ENCODE assay signal across 7 mouse cellular contexts in the genomic region with DNA sequence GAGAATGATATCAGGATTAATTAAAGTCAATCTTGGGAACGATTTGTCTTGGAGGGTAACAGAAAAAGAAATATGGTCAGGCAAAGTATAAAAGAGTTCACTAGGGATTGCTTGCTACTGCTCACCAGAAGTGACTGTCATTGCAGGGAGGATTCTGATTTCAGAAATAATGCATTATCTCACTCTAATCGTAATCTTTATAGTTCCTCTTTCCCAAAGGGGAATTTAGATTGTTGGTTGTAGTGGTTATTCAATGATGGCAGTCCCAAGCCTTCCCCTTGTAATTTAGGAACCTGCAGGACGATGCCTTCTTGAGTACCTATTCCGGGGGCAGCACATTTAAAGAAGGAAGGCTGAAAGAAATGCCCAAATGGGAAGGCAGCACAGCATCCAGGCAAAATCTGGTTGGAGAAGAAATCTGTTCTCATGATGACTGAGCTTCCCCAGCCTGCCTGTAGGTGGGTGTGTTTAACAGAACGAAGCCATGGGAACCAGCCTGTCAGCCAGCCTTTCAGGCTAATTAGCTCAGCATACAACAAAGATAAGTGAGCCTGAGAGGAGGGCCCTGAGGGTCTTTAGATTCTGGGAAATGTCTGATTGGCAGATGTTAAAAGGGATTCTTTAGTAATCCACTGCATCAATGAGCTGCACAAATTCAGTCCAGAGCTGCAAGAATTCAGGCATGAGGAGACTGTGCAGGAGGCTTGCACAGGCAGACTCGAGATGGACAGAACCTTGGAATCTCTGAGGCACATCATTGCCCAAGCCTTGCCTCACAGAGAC. TPM values are rescaled to one million over a fixed set of nuclear protein-coding genes. Genes with fewer than 3 reads are reported as not detected.
A peak's percentile ranks its signal among the peaks of the same experiment; 100 is the strongest.
DNase-seq lines count a peak whose midpoint lies in the region; ATAC-seq and TF ChIP-seq lines count a peak whose summit lies in the region.

A gene (plus strand): TSS at position 451 of the 783 bp plus-strand sequence.

- H3K4me1 ChIP-seq in CH12.LX (ENCODE audit: control insufficient read depth in 1 of 2, insufficient read depth in 2 of 2), result peaks cover 0 to 8% of the 10 kb centered on the region in 2 experiments; a peak in 3 of 4 replicates
- peaks cover 26% of the 10 kb centered on the region for H3K4me1 ChIP-seq in forebrain, embryonic 12.5 days
- H3K4me1 ChIP-seq in hindbrain, embryonic 10.5 days (replicated peaks), result peaks cover 32% of the 10 kb centered on the region

- no peak within 1 kb of the TSS for H3K9ac ChIP-seq in CH12.LX (ENCODE audit: insufficient read depth, low read depth)
- H3K9ac ChIP-seq in forebrain, embryonic 12.5 days, result peak within 1 kb of the TSS; percentile 54

- no peak for TF ChIP-seq POLR2A in CH12.LX (IDR thresholded peaks at IDR 0.05; ENCODE audit: low read depth, low read length)

- WGBS in forebrain, embryonic 12.5 days, result 20% methylated on average over 6 of the region's 6 CpGs
- WGBS in hindbrain, embryonic 10.5 days, result 29% methylated on average over 6 of the region's 6 CpGs

- no peaks in the 10 kb centered on the region for H3K36me3 ChIP-seq in CH12.LX (replicated peaks in 1 of 2; ENCODE audit: control insufficient read depth in 1 of 2, insufficient read depth in 1 of 2, low read length in 1 of 2)
- no peaks in the 10 kb centered on the region for H3K36me3 ChIP-seq in forebrain, embryonic 12.5 days (replicated peaks)
- H3K36me3 ChIP-seq in hindbrain, embryonic 10.5 days, result 0 out of 2 replicates have a peak, but pooled peaks cover 3% of the 10 kb centered on the region

- DNase-seq in CH12.LX (ENCODE audit: extremely low read depth) (peak; percentile 44), R1 (ENCODE audit: low read depth, low spot score) (peak; percentile 83)
- peak; percentile 80 for DNase-seq in hindbrain, embryonic 10.5 days (ENCODE audit: low spot score)
- DNase-seq in layer of hippocampus, postnatal 10 days (ENCODE audit: low spot score in 2 of 2), result peak; percentile 71 to 77
- DNase-seq in lung, postnatal 36 days, result peak; percentile 44
- peak; percentile 68 for DNase-seq in right cerebral cortex, postnatal 14 days

- H3K27me3 ChIP-seq in CH12.LX (replicated peaks), result no peaks in the 10 kb centered on the region
- no peaks in the 10 kb centered on the region for H3K27me3 ChIP-seq in forebrain, embryonic 12.5 days
- H3K27me3 ChIP-seq in hindbrain, embryonic 10.5 days (ENCODE audit: insufficient read depth, poor library complexity, severe bottlenecking), result no peaks in the 10 kb centered on the region

- no peak for TF ChIP-seq EP300 in CH12.LX (IDR thresholded peaks at IDR 0.05; ENCODE audit: low read length)

- TF ChIP-seq RAD21 in CH12.LX (IDR thresholded peaks at IDR 0.05; ENCODE audit: low read depth, low read length), result peak; percentile 91

- H3K27ac ChIP-seq in CH12.LX (ENCODE audit: insufficient read depth, low read depth), result no peak within 1 kb of the TSS
- H3K27ac ChIP-seq in forebrain, embryonic 12.5 days, result peak within 1 kb of the TSS; percentile 85
- peak within 1 kb of the TSS; percentile 65 for H3K27ac ChIP-seq in hindbrain, embryonic 10.5 days

- in situ Hi-C loops in CH12.LX (cut with MboI; ENCODE audit: low pct_ligation_motif_present, low pct_unique_long_range_greater_than_20kb, low sequenced_read_pairs), result loop anchor here (25.0 kb wide), 1 partner anchor 135 kb away; no protein-coding TSS in a partner anchor

- ATAC-seq in forebrain, embryonic 12.5 days (ENCODE audit: low FRiP score), result peak; percentile 98

- H3K4me3 ChIP-seq in CH12.LX (replicated peaks in 1 of 3; ENCODE audit: low read depth in 2 of 3, low read length in 2 of 3, poor library complexity in 1 of 3), result no peak within 1 kb of the TSS
- peak within 1 kb of the TSS; percentile 40 for H3K4me3 ChIP-seq in forebrain, embryonic 12.5 days (replicated peaks)
- peak within 1 kb of the TSS; percentile 49 for H3K4me3 ChIP-seq in hindbrain, embryonic 10.5 days

- peak in 1 of 2 experiments; percentile 88; a peak in 3 of 4 replicates for TF ChIP-seq CTCF in CH12.LX (conservative IDR thresholded peaks at IDR 0.05 in 1 of 2, IDR thresholded peaks at IDR 0.05 in 1 of 2; ENCODE audit: low read depth in 2 of 2, low read length in 2 of 2)

- no peak within 1 kb of the TSS for H3K4me2 ChIP-seq in CH12.LX (ENCODE audit: insufficient read depth, low read depth, poor library complexity, severe bottlenecking)
- peak within 1 kb of the TSS; percentile 50 for H3K4me2 ChIP-seq in forebrain, embryonic 12.5 days

- no peaks in the 10 kb centered on the region for H3K79me2 ChIP-seq in CH12.LX (replicated peaks; ENCODE audit: control insufficient read depth, extremely low read depth, insufficient read depth, poor library complexity, severe bottlenecking)

- no peaks in the 10 kb centered on the region for H3K9me3 ChIP-seq in CH12.LX (replicated peaks; ENCODE audit: low read length)
- H3K9me3 ChIP-seq in forebrain, embryonic 12.5 days, result no peaks in the 10 kb centered on the region
- H3K9me3 ChIP-seq in hindbrain, embryonic 10.5 days, result no peaks in the 10 kb centered on the region

- dilution Hi-C loops in CH12.LX (cut with MboI; ENCODE audit: extremely low pct_ligation_motif_present, extremely low pct_unique_long_range_greater_than_20kb, low sequenced_read_pairs), result no loop called here

TF ChIP-seq in CH12.LX, 34 proteins besides CTCF, POLR2A, EP300 and RAD21:
- TF ChIP-seq NELFE (IDR thresholded peaks at IDR 0.05; ENCODE audit: low read depth, low read length), result 0 out of 2 replicates have a peak, but pooled peaks have one; percentile 30
- 0 out of 2 replicates have a peak, but pooled peaks have one; percentile 17 for TF ChIP-seq MEF2A (IDR thresholded peaks at IDR 0.05; ENCODE audit: borderline replicate concordance, low read depth, low read length)
- TF ChIP-seq IRF4 (IDR thresholded peaks at IDR 0.05; ENCODE audit: low read depth, low read length), result 0 out of 2 replicates have a peak, but pooled peaks have one; percentile 21
- no peak for TF ChIP-seq JUND (conservative IDR thresholded peaks at IDR 0.05; ENCODE audit: low read depth, low read length)
- no peak for TF ChIP-seq CHD2 (IDR thresholded peaks at IDR 0.05; ENCODE audit: low read length)
- peak; percentile 89 for TF ChIP-seq SMC3 (IDR thresholded peaks at IDR 0.05; ENCODE audit: low read depth, low read length)
- TF ChIP-seq ZC3H11A (IDR thresholded peaks at IDR 0.05; ENCODE audit: low read depth, low read length), result peak; percentile 76

RNA-seq across cellular contexts. Expression of the gene that starts here (rescaled TPM):
- 0.67 and 1.4 TPM in 2 replicates for total RNA-seq in CH12.LX (2012; rRNA removed)
- total RNA-seq in CH12.LX (2014; rRNA removed), result 1.0 TPM in 2 replicates
- polyA plus RNA-seq in CH12.LX (2012; ENCODE audit: insufficient read length, low read depth), result 0.49 and 0.53 TPM in 2 replicates
- 86.6 and 87.2 TPM in 2 replicates for polyA plus RNA-seq in forebrain, embryonic 12.5 days (2016; fragmentation: Nextera tagmentation; extraction: Ambion mirVana)
- polyA plus RNA-seq in hindbrain, embryonic 10.5 days (2016; fragmentation: Nextera tagmentation; extraction: Ambion mirVana), result 31.6 and 55.2 TPM in 2 replicates
- 10 to 100 TPM; 77.0 to 78.5 TPM for total RNA-seq in layer of hippocampus, postnatal 10 days (2021)

Comparison
In these comparisons a context has a peak if more than half of its experiments do, and no peak if none do; other contexts are left out.
1. RNA of the gene that starts here (total RNA-seq): 77.0 to 78.5 TPM in layer of hippocampus, postnatal 10 days; 0.67 to 1.4 TPM in CH12.LX; every median in the first group is over 10 times any median in the second.
2. RNA of the gene that starts here (polyA plus RNA-seq): 86.6 to 87.2 TPM in forebrain, embryonic 12.5 days and 31.6 to 55.2 TPM in hindbrain, embryonic 10.5 days; 0.49 to 0.53 TPM in CH12.LX; every median in the first group is over 10 times any median in the second.
3. H3K4me3 ChIP-seq: peak in forebrain, embryonic 12.5 days (single experiment) and hindbrain, embryonic 10.5 days (single experiment); none in CH12.LX (0 of 3).
4. Peak in every context shown above with its lines, with median percentiles within 50 percentile points of each other: DNase-seq.